Mouse (Mus musculus) liver, adult (tissue): Measurements from ENCODE around the gene Hspb11.

Experiments
- GATA4 ChIP-seq: IDR thresholded peaks from 2 replicates; pipeline ENCODE4 v1.6.1; 2014; ENCODE audit warnings: mild to moderate bottlenecking, low read length; ENCODE audit not compliant: insufficient replicate concordance

Hspb11 gene

GRCm38 (mm10) chr4:107243365-107244333, 9.7 kb upstream of the Hspb11 start:
- TF ChIP-seq GATA4 = no peak

GRCm38 (mm10) chr4:107245368-107245767, 8.0 kb upstream of the Hspb11 start:
- TF ChIP-seq GATA4 = peak; percentile 43; the same call in 1 of the 2 replicates

- TF ChIP-seq GATA4 = no peak
Observed at GRCm38 (mm10) chr4:107246040-107246439, 7.4 kb upstream of the Hspb11 start.

GRCm38 (mm10) chr4:107247110-107247509, 6.3 kb upstream of the Hspb11 start:
- no peak for TF ChIP-seq GATA4

GRCm38 (mm10) chr4:107248061-107248460, 5.3 kb upstream of the Hspb11 start:
- TF ChIP-seq GATA4 = no peak

GRCm38 (mm10) chr4:107249471-107249870, 3.9 kb upstream of the Hspb11 start:
- TF ChIP-seq GATA4 = no peak

- no peak for TF ChIP-seq GATA4
Observed at GRCm38 (mm10) chr4:107250494-107250893, 2.9 kb upstream of the Hspb11 start.

- no peak for TF ChIP-seq GATA4
Observed at GRCm38 (mm10) chr4:107252522-107252921, 871 bp upstream of the Hspb11 start.

- no peak for TF ChIP-seq GATA4
Observed at GRCm38 (mm10) chr4:107254414-107254813, 1.0 kb downstream of the Hspb11 start.

- TF ChIP-seq GATA4 = no peak
Observed at GRCm38 (mm10) chr4:107260001-107260400, 6.6 kb downstream of the Hspb11 start.

- TF ChIP-seq GATA4 = no peak
Observed at GRCm38 (mm10) chr4:107273683-107274082, 20.3 kb downstream of the Hspb11 start.

- no peak for TF ChIP-seq GATA4
Observed at GRCm38 (mm10) chr4:107274511-107274910, 21.1 kb downstream of the Hspb11 start.

GRCm38 (mm10) chr4:107278188-107278707, 24.9 kb downstream of the Hspb11 start:
- TF ChIP-seq GATA4 = no peak

GRCm38 (mm10) chr4:107280843-107281475, 27.6 kb downstream of the Hspb11 start:
- no peak for TF ChIP-seq GATA4

GRCm38 (mm10) chr4:107285446-107286200, 32.2 kb downstream of the Hspb11 start:
- no peak for TF ChIP-seq GATA4

GRCm38 (mm10) chr4:107286386-107286785, 33.0 kb downstream of the Hspb11 start:
- no peak for TF ChIP-seq GATA4

GRCm38 (mm10) chr4:107287517-107287916, 34.1 kb downstream of the Hspb11 start:
- no peak for TF ChIP-seq GATA4
